Mouse (Mus musculus) activated CD4-positive, CD25-positive, alpha-beta regulatory T cell (primary cell): ENCODE results near the gene Gpha2. TPM values are rescaled to one million over a fixed set of nuclear protein-coding genes. Genes with fewer than 3 reads are reported as not detected.

Experiments
- polyA plus RNA-seq, 2 experiments: library from polyadenylated mRNA; unstranded; fragments of 100-300 nt; shearing (Covaris generic); gene quantifications; one replicate each; pipeline ENCODE4 v1.2.1; 2017

Gene Gpha2
- polyA plus RNA-seq = not detected

DNA sequence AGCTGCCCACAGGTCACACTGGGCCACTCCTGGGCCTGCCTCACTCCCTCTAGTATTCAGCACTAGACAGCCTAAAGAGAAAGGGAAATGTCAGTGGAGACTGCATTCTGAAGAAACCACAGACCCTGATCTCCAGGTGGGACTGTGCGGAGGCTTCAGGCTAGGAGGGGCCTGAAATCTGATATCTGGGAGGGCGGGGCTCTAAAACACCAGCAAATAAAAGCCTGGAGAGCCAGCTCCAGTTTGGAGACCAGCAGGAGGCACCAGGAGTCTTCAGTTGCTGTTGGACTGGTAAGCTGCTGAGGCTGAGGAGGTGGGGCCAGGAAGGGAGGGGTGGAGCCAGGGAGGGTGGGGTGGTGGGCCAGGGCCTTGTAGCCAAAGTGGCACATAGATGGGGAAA, at the start of gene Gpha2:
Gpha2 (plus strand) TSS at position 246 of the 400 bp plus-strand sequence.

DNA sequence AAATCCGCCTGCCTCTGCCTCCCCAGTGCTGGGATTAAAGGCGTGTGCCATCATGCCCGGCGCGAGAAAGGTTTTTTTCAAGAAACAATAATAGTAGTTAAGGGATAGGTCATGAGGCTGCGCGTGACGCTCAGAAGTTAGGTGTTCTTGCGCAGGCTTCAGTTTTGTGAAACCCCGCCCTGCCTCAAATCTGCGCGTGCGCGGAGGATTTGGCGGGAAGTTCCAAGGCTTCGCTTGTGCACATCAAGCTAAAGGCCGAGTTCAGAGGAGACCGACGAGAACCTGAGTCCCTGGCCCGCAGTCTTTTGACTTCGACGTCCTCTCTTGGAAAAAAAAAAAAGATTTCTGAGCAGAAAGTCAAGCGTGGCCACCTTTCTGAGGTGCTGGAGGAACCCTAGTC, 42.0 kb upstream of the Gpha2 start, which contains the start of gene Majin:
Majin (plus strand) TSS at position 258 of the 400 bp plus-strand sequence.

DNA sequence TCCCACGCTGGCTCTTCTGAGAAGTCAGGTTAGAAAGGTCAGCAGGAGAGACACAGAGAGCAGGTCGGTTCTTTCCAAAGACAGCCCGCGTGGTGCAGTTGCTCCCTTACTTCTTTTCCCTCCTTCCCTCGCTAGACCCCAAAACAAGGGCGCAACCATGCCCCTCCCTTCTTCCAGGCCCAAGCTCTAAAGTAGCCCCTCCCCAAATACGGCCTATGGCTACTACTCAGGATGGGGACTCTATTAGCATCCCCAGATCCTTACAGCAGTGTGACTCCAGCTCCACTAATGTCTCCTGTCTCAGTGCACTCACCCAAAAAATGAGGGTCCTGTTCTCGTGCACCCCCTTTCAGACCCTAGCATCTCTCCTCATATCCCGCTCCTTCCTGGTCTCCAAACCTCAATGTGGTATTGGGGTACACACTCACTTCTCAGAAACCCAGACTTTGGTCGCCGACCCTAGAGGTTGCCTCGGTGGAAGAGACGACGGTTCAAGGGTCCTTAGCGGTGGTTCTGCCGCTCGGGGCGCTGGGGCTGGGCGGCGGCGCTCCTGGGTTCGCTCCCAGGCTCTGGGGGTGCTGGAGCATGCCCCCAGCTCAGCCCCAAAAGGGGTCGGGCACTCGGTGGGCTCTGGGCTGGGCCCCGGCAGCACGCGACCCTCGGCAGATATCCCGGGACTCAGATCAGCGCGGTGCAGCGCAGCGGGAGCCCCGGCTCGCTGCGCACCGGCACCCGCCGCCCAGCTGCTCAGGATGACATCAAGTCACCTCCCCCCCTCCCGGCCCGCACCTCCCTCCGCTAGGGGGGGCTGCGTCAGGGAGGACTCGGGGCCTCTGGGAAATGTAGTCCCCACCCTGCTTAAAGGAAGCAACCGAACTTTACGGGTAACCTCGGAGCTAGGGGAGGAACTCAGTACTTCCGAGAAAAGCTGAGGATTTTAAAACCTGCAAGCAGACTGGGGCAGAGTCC, 9.2 kb downstream of the Gpha2 start, which contains the start of gene Ppp2r5b:
Ppp2r5b (minus strand) TSS at position 789 of the 969 bp plus-strand sequence.

DNA sequence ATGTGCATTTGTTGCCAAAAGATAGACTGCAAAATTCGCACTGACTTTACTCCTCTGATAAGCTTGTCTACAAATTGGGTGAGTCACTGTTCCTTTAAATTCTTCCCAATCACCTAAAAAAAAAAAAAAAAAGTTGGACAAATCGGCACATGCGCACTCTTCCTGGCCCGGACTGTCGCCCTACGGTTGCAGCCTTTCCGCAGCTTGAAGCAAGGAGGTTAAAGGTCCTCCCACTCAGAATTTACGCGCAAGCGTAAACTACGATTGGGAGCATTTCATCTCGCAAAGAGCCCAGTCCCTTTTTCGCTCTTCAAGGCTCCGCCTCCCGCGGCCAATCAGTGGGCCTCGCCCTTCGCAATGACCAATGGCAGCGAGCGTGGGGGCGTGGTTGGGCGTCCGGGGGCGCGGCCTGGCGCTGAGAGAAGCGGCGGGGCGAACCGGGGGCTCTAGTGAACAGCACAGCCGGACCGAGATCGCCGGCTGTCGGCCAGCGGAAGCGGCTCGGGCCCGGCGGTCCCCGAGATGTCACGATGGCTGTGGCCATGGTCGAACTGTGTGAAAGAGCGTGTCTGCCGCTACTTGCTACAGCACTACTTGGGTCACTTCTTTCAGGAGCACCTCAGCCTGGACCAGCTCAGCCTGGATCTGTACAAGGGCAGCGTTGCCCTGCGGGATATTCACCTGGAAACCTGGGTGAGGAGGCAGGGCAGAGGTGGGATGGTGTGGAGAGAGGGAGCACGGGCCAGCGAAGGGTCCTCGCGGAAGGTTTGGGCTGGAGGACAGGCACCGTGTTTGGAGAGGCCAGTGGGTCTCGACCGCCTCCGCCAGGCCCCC, 15.3 kb downstream of the Gpha2 start, which contains the start of gene Atg2a:
Atg2a (plus strand) TSS at position 395 of the 834 bp plus-strand sequence.

DNA sequence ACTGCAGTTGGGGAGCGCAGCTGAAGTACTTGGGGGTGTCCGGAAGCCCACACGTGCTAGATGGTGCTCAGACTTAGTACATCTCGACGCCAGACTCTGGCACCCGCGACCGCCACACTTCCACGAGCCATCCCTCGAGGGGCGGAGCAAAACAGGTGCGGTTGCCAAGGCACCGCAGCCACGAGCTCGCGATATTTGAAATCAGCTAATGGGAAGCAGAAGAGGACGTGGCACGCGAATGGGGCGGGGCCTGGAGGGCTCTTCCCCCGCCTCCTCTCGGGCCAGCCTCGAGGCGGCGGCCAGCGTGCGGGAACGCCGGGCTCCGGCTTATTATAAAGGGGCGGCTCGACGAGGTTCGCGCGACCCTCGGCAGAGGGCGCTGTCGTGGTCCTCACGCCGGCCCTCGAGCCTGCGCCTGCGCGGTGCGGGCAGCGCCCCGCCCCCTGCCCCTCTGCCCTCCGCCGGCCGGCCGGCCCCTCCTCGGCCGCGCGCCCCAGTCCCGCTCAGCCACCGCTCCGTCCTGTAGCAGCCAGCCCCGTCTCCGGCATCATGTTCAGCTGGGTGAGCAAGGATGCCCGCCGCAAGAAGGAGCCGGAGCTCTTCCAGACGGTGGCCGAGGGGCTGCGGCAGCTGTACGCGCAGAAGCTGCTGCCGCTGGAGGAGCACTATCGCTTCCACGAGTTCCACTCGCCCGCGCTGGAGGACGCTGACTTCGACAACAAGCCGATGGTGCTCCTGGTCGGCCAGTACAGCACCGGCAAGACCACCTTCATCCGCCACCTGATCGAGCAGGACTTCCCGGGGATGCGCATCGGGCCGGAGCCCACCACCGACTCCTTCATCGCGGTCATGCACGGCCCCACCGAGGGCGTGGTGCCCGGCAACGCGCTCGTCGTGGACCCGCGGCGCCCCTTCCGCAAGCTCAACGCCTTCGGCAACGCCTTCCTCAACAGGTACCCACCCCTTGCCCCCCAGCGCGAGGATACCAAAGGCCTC, 50.5 kb downstream of the Gpha2 start, which contains the start of gene Ehd1:
Ehd1 (plus strand) TSS at position 300 of the 996 bp plus-strand sequence.

Other genes starting within 250 kb of the Gpha2 start
- gene Slc22a20, start 240.2 kb upstream of the Gpha2 start, polyA plus RNA-seq = under 1 TPM in 1 of 2 experiments, not detected in 1; 0.12 TPM
- 10 to 100 TPM; 64.7 to 92.5 TPM for gene Capn1, start 210.5 kb upstream of the Gpha2 start, polyA plus RNA-seq
- gene Syvn1, start 179.8 kb upstream of the Gpha2 start, polyA plus RNA-seq = 10 to 100 TPM; 32.0 to 43.8 TPM
- 10 to 100 TPM; 45.2 to 50.7 TPM for gene Mrpl49, start 168.6 kb upstream of the Gpha2 start, polyA plus RNA-seq
- 1,000 to 10,000 TPM in 1 of 2 experiments, 100 to 1,000 TPM in 1; 813 to 1,285 TPM for gene Fau, start 168.5 kb upstream of the Gpha2 start, polyA plus RNA-seq
- 10 to 100 TPM; 32.8 to 52.1 TPM for gene Znhit2, start 165.2 kb upstream of the Gpha2 start, polyA plus RNA-seq
- 10 to 100 TPM; 11.1 to 11.2 TPM for gene Tm7sf2, start 158.0 kb upstream of the Gpha2 start, polyA plus RNA-seq
- 10 to 100 TPM; 70.2 to 73.2 TPM for gene Vps51, start 149.1 kb upstream of the Gpha2 start, polyA plus RNA-seq
- gene Tmem262, start 146.3 kb upstream of the Gpha2 start, polyA plus RNA-seq = under 1 TPM; 0.31 to 0.42 TPM
- gene Gm28374, start 144.1 kb upstream of the Gpha2 start, polyA plus RNA-seq = 1 to 10 TPM in 1 of 2 experiments, under 1 TPM in 1; 0.45 to 1.5 TPM
- gene Zfpl1, start 141.4 kb upstream of the Gpha2 start, polyA plus RNA-seq = 10 to 100 TPM; 44.0 to 47.3 TPM
- 10 to 100 TPM in 1 of 2 experiments, 1 to 10 TPM in 1; 9.4 to 10.0 TPM for gene Cdca5, start 141.4 kb upstream of the Gpha2 start, polyA plus RNA-seq
- gene AC131692.1, start 132.0 kb upstream of the Gpha2 start, polyA plus RNA-seq = not detected
- under 1 TPM in 1 of 2 experiments, not detected in 1; 0.18 TPM for gene Naaladl1, start 120.6 kb upstream of the Gpha2 start, polyA plus RNA-seq
- gene Sac3d1, start 107.7 kb upstream of the Gpha2 start, polyA plus RNA-seq = 10 to 100 TPM; 13.8 to 33.6 TPM
- gene Snx15, start 98.1 kb upstream of the Gpha2 start, polyA plus RNA-seq = 10 to 100 TPM; 30.2 to 35.6 TPM
- under 1 TPM in 1 of 2 experiments, not detected in 1; 0.75 TPM for gene Batf2, start 85.4 kb upstream of the Gpha2 start, polyA plus RNA-seq
- gene Arl2, start 84.8 kb upstream of the Gpha2 start, polyA plus RNA-seq = 10 to 100 TPM; 14.8 to 26.8 TPM
- not detected for gene Majin, start 42.0 kb upstream of the Gpha2 start, polyA plus RNA-seq
- gene Ppp2r5b, start 9.5 kb downstream of the Gpha2 start, polyA plus RNA-seq = 10 to 100 TPM; 11.2 to 16.8 TPM
- 10 to 100 TPM; 13.3 to 32.4 TPM for gene Atg2a, start 15.3 kb downstream of the Gpha2 start, polyA plus RNA-seq
- 10 to 100 TPM; 34.9 to 43.9 TPM for gene Ehd1, start 50.3 kb downstream of the Gpha2 start, polyA plus RNA-seq
- under 1 TPM; 0.20 to 0.64 TPM for gene Cdc42bpg, start 80.1 kb downstream of the Gpha2 start, polyA plus RNA-seq
- 10 to 100 TPM; 33.5 to 46.0 TPM for gene Men1, start 108.6 kb downstream of the Gpha2 start, polyA plus RNA-seq
- gene Map4k2, start 114.8 kb downstream of the Gpha2 start, polyA plus RNA-seq = 100 to 1,000 TPM; 151 to 161 TPM
- 100 to 1,000 TPM; 191 to 248 TPM for gene Sf1, start 137.3 kb downstream of the Gpha2 start, polyA plus RNA-seq
- gene Pygm, start 158.0 kb downstream of the Gpha2 start, polyA plus RNA-seq = 10 to 100 TPM in 1 of 2 experiments, 1 to 10 TPM in 1; 5.2 to 11.2 TPM
- gene Rasgrp2, start 173.0 kb downstream of the Gpha2 start, polyA plus RNA-seq = 100 to 1,000 TPM; 164 to 422 TPM
- under 1 TPM; 0.23 to 0.27 TPM for gene Nrxn2, start 192.4 kb downstream of the Gpha2 start, polyA plus RNA-seq